Comparison of ENCODE assay signal across 8 mouse cellular contexts in the genomic region with DNA sequence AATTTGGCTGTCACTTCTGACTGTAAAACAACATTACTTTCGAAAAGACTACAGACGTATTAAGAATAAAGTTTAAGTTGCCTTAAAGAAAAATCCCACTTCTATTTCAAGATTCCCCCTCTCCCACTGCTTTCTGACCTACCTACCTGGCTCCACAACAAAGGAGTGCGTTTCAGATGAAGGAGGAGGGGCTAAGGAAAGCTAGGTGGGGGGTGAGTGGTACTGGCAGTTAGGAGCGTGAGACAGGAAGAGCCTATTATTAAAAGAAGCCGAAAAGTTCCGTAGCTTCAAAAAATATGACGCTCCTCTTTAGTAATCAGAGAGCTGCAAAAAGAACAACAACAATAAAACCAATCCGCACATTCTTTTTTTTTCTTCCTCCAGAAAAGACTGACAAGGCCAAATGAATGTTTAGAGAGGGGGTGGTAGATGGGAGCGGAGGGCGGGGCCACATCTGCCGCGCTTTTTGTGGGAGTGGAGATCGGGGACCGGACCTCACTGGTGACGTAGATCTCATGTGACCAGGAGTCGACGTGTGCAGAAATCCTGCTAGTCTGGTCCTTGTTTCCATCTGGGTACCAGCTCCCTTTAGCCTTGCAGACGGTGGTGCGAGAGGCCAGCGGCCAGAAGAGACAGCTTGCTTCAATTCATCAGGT. TPM values are rescaled to one million over a fixed set of nuclear protein-coding genes. Genes with fewer than 3 reads are reported as not detected.
A peak's percentile ranks its signal among the peaks of the same experiment; 100 is the strongest.
DNase-seq lines count a peak whose midpoint lies in the region; ATAC-seq and TF ChIP-seq lines count a peak whose summit lies in the region.

TSS of gene Tceal9 (plus strand) at position 506 of the 656 bp plus-strand sequence.

- peaks cover 16% of the 10 kb centered on the region for H3K36me3 ChIP-seq in G1E (replicated peaks)
- H3K36me3 ChIP-seq in lung, embryonic 16.5 days (ENCODE audit: control insufficient read depth, insufficient read depth, low read length): no peaks in the 10 kb centered on the region

- peak within 1 kb of the TSS; percentile 79 for H3K9ac ChIP-seq in lung, embryonic 16.5 days (ENCODE audit: low read length)

- peak within 1 kb of the TSS; percentile 70 for H3K4me3 ChIP-seq in G1E (ENCODE audit: low read depth, low read length)
- peak within 1 kb of the TSS; percentile 97 for H3K4me3 ChIP-seq in cerebellum, adult 2 months (replicated peaks; ENCODE audit: insufficient read depth, low read depth, low read length)
- H3K4me3 ChIP-seq in lung, embryonic 16.5 days (ENCODE audit: low read length): peak within 1 kb of the TSS; percentile 67

- peak; percentile 90 for TF ChIP-seq POLR2A in cerebellum, adult 2 months (IDR thresholded peaks at IDR 0.05; ENCODE audit: borderline replicate concordance, insufficient read depth, low read length)

- WGBS in cerebellum, adult 2 months: 7% methylated on average over 20 of the region's 20 CpGs
- 21% methylated on average over 20 of the region's 20 CpGs for WGBS in lung, embryonic 16.5 days

- peak within 1 kb of the TSS; percentile 49 for H3K4me2 ChIP-seq in lung, embryonic 16.5 days (ENCODE audit: low read depth, low read length)

- ATAC-seq in G1E (ENCODE audit: extremely low read depth, insufficient number of reproducible peaks, low FRiP score, poor library complexity, severe bottlenecking): peak; percentile 98
- peak; percentile 99 for ATAC-seq in hematopoietic stem cell, adult 5-6 weeks (replicated peaks in 1 of 2; ENCODE audit: insufficient read depth in 1 of 2, low FRiP score in 2 of 2, low TSS enrichment in 1 of 2, low read depth in 1 of 2, poor library complexity in 2 of 2, severe bottlenecking in 2 of 2)
- ATAC-seq in lung, embryonic 16.5 days (ENCODE audit: low read depth): peak; percentile 92

- peak within 1 kb of the TSS; percentile 66; the same call in 1 of the 2 replicates for H3K27ac ChIP-seq in cerebellum, adult 2 months (ENCODE audit: insufficient read depth, low read length)
- H3K27ac ChIP-seq in lung, embryonic 16.5 days (ENCODE audit: low read length): peak within 1 kb of the TSS; percentile 90

- TF ChIP-seq CTCF in G1E (IDR thresholded peaks at IDR 0.05; ENCODE audit: low read depth, low read length): no peak
- TF ChIP-seq CTCF in cerebellum, adult 2 months (IDR thresholded peaks at IDR 0.05; ENCODE audit: borderline replicate concordance, insufficient read depth, low read depth, low read length): no peak

- H3K27me3 ChIP-seq in G1E (ENCODE audit: insufficient read depth, low read length): no peaks in the 10 kb centered on the region
- H3K27me3 ChIP-seq in cerebellum, adult 2 months (ENCODE audit: control insufficient read depth, insufficient read depth, low read length): no peaks in the 10 kb centered on the region
- no peaks in the 10 kb centered on the region for H3K27me3 ChIP-seq in lung, embryonic 16.5 days (ENCODE audit: control insufficient read depth, insufficient read depth, low read depth, low read length)

- no peaks in the 10 kb centered on the region for H3K9me3 ChIP-seq in G1E (replicated peaks)
- no peaks in the 10 kb centered on the region for H3K9me3 ChIP-seq in lung, embryonic 16.5 days (ENCODE audit: control insufficient read depth, low read length)

- H3K4me1 ChIP-seq in G1E (ENCODE audit: insufficient read depth, low read depth, low read length): 0 out of 2 replicates have a peak, but pooled peaks cover 6% of the 10 kb centered on the region
- H3K4me1 ChIP-seq in cerebellum, adult 2 months (ENCODE audit: control insufficient read depth, insufficient read depth, low read length): no peaks in the 10 kb centered on the region
- H3K4me1 ChIP-seq in lung, embryonic 16.5 days (replicated peaks; ENCODE audit: control insufficient read depth, insufficient read depth, low read length): peaks cover 6% of the 10 kb centered on the region; the same call in 1 of the 2 replicates

- peak; percentile 61 for DNase-seq in G1E (ENCODE audit: low spot score)
- peak; percentile 74 to 82 for DNase-seq in cerebellum, adult 2 months
- DNase-seq in forelimb bud, embryonic 11.5 days (ENCODE audit: low read depth, low spot score): peak; percentile 83
- peak; percentile 46 for DNase-seq in layer of hippocampus, adult 9-10 months (ENCODE audit: low spot score)
- peak; percentile 30 for DNase-seq in ovary, postnatal 10 days (ENCODE audit: low spot score)
- peak; percentile 21 to 27 for DNase-seq in thymus, postnatal 10 days (ENCODE audit: low spot score in 2 of 2)

RNA-seq across cellular contexts. Expression of gene Tceal9, which starts in this region (rescaled TPM):
- total RNA-seq in G1E (2014; fragmentation: Nextera tagmentation) (84.3 and 89.7 TPM in 2 replicates), G1E (2017) (359 and 379 TPM in 2 replicates)
- 69.9 and 72.1 TPM in 2 replicates for polyA plus RNA-seq in G1E (2012)
- polyA plus RNA-seq in cerebellum, adult 2 months (2012; rRNA removed): 112 and 117 TPM in 2 replicates
- total RNA-seq in hematopoietic stem cell, adult 5-6 weeks (2017): 262 and 339 TPM in 2 replicates
- polyA plus RNA-seq in lung, embryonic 16.5 days (2015; fragmentation: Nextera tagmentation; extraction: Ambion mirVana): 634 and 677 TPM in 2 replicates

Comparison
In these comparisons a context has a peak if more than half of its experiments do, and no peak if none do; other contexts are left out.
1. Peak in every context shown above with its lines: DNase-seq, ATAC-seq, H3K4me3 ChIP-seq and H3K27ac ChIP-seq.
2. DNase-seq: peak in every context shown above with its lines; median percentile 83 in forelimb bud, embryonic 11.5 days; 78 in cerebellum, adult 2 months; 61 in G1E; 46 in layer of hippocampus, adult 9-10 months; 30 in ovary, postnatal 10 days; 24 in thymus, postnatal 10 days.